Mouse (Mus musculus): ENCODE data around the gene Sbf2. TPM values are rescaled to one million over a fixed set of nuclear protein-coding genes. Genes with fewer than 3 reads are reported as not detected.
"Not testable (repeated sequence)": the region's sequence is repeated elsewhere in the genome, so short reads cannot be mapped to it uniquely, and the experiment has no call there.

Sbf2 gene
- polyA plus RNA-seq, 1 experiment from 2014 or later = 13.8 TPM

DNA sequence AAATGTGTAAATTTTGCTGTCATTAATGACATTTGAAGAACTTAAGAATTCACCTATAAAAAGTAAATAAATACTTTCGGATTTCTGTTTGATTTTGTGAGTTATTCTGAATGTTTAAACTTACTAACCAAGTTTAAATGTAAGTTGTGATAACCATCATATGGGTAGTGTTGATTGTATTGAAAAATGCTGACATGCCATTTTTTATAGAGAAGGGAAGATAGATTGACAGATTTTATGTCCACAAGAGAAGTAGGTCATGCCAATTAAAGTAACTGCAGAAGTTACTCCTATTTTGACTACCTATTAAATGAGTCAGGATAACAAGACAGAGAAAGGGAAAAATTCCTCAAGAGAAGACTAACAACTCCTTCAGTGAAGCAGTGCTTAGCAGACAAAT is 53.1 kb downstream of the Sbf2 start:
- Histone ChIP-seq H3K9ac (ENCODE audit: low read depth, low read length) (no peak overlapping the region), H3K27me3 (replicated peaks; ENCODE audit: control insufficient read depth, insufficient read depth, low read length) (no peaks in the 10 kb centered on the region), H3K36me3 (ENCODE audit: control insufficient read depth, insufficient read depth, low read length) (no peaks in the 10 kb centered on the region), H3K4me2 (no peak overlapping the region), H3K4me1 (replicated peaks; ENCODE audit: control insufficient read depth, insufficient read depth, low read length) (no peaks in the 10 kb centered on the region), H3K27ac (ENCODE audit: low read depth, low read length) (no peak overlapping the region), H3K9me3 (ENCODE audit: control insufficient read depth, low read length) (no peaks in the 10 kb centered on the region), H3K4me3 (ENCODE audit: low read depth, low read length) (no peak overlapping the region)
- WGBS = 80% methylated on average over 1 of the region's 1 CpGs
- DNase-seq (ENCODE audit: low spot score) (no peak), ATAC-seq (replicated peaks; ENCODE audit: low FRiP score) (no peak)

DNA sequence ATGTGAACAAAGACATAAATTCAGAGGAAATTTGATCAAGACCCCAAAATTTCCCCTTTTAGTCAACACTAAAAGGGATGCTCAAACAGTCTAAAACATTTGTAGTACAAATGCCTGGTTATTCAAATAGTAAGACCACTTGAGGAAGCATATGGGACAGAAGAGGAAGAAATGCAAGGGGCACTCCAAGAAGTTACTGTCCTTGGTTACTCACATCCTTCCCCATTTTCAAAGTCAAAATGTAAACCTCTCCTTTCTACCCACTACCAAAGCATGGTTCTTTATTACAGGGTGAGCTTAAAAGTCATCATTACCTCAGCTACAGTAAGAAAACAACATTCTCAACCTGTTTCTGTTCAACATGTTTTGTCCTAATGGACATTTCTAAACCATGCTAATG is 57.7 kb downstream of the Sbf2 start:
- no peak for ATAC-seq (replicated peaks; ENCODE audit: low FRiP score)
- Histone ChIP-seq H3K4me2 (no peak overlapping the region), H3K36me3 (ENCODE audit: control insufficient read depth, insufficient read depth, low read length) (no peaks in the 10 kb centered on the region), H3K27me3 (replicated peaks; ENCODE audit: control insufficient read depth, insufficient read depth, low read length) (no peaks in the 10 kb centered on the region), H3K4me3 (ENCODE audit: low read depth, low read length) (no peak overlapping the region), H3K4me1 (replicated peaks; ENCODE audit: control insufficient read depth, insufficient read depth, low read length) (no peaks in the 10 kb centered on the region), H3K9ac (ENCODE audit: low read depth, low read length) (no peak overlapping the region), H3K27ac (ENCODE audit: low read depth, low read length) (no peak overlapping the region), H3K9me3 (ENCODE audit: control insufficient read depth, low read length) (no peaks in the 10 kb centered on the region)
- DNase-seq (ENCODE audit: low spot score) = no peak

DNA sequence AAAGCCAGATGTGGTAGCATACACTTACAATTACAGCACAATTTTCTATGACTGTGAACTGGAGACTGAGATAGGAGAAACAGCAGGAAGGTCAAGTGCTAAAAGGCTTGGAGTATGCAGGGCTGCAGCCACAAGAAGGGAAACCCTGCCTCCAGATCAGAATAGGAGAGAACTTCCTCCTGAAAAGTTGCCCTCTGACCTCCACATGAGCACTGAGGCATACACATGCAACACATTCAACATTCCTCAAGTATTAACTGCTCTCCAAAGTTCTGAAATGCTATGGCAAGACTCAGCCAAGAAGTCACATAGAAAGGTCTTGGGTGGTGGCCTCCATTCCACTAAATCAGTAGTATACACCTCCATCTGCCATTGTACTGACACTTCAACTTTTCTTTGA is 58.5 kb downstream of the Sbf2 start:
- DNase-seq (ENCODE audit: low spot score) (no peak), ATAC-seq (replicated peaks; ENCODE audit: low FRiP score) (no peak)
- Histone ChIP-seq H3K27me3 (replicated peaks; ENCODE audit: control insufficient read depth, insufficient read depth, low read length) (no peaks in the 10 kb centered on the region), H3K36me3 (ENCODE audit: control insufficient read depth, insufficient read depth, low read length) (no peaks in the 10 kb centered on the region), H3K4me1 (replicated peaks; ENCODE audit: control insufficient read depth, insufficient read depth, low read length) (no peaks in the 10 kb centered on the region), H3K4me3 (ENCODE audit: low read depth, low read length) (no peak overlapping the region), H3K27ac (ENCODE audit: low read depth, low read length) (no peak overlapping the region), H3K9me3 (ENCODE audit: control insufficient read depth, low read length) (no peaks in the 10 kb centered on the region), H3K4me2 (no peak overlapping the region), H3K9ac (ENCODE audit: low read depth, low read length) (no peak overlapping the region)

- ATAC-seq (replicated peaks; ENCODE audit: low FRiP score) (no peak), DNase-seq (ENCODE audit: low spot score) (no peak)
- 74% methylated on average over 1 of the region's 1 CpGs for WGBS
- H3K4me2 ChIP-seq = no peak overlapping the region
- H3K9ac ChIP-seq (ENCODE audit: low read depth, low read length) = no peak overlapping the region
- H3K4me3 ChIP-seq (ENCODE audit: low read depth, low read length) = no peak overlapping the region
- H3K27me3 ChIP-seq (replicated peaks; ENCODE audit: control insufficient read depth, insufficient read depth, low read length) = no peaks in the 10 kb centered on the region
- no peaks in the 10 kb centered on the region for H3K4me1 ChIP-seq (replicated peaks; ENCODE audit: control insufficient read depth, insufficient read depth, low read length)
- H3K9me3 ChIP-seq (ENCODE audit: control insufficient read depth, low read length) = no peaks in the 10 kb centered on the region
- H3K36me3 ChIP-seq (ENCODE audit: control insufficient read depth, insufficient read depth, low read length) = no peaks in the 10 kb centered on the region
- no peak overlapping the region for H3K27ac ChIP-seq (ENCODE audit: low read depth, low read length)
Measured at GRCm38 (mm10) chr7:110555260-110555659, 59.5 kb downstream of the Sbf2 start.

DNA sequence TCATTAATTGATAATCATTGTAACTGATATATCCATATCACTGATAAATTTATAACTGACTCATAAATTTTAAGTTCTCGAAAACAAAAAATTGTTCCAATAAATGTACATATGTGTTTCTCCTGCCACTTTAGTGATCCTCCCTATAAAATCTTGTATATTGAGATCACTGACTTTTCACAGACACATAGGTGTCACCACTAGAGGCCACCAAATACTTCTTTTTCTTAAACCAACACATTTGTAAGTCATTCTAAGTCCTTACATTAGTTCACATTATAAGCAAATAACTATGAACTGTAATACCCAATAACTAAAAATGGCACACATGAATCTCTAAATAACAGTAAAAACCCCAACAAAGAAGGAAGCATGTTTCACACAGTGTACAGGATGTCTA is 66.5 kb downstream of the Sbf2 start:
- no peak overlapping the region for H3K4me2 ChIP-seq
- no peaks in the 10 kb centered on the region for H3K4me1 ChIP-seq (replicated peaks; ENCODE audit: control insufficient read depth, insufficient read depth, low read length)
- DNase-seq (ENCODE audit: low spot score) (no peak), ATAC-seq (replicated peaks; ENCODE audit: low FRiP score) (no peak)
- H3K4me3 ChIP-seq (ENCODE audit: low read depth, low read length) = no peak overlapping the region
- no peaks in the 10 kb centered on the region for H3K9me3 ChIP-seq (ENCODE audit: control insufficient read depth, low read length)
- H3K36me3 ChIP-seq (ENCODE audit: control insufficient read depth, insufficient read depth, low read length) = no peaks in the 10 kb centered on the region
- 79% methylated on average over 1 of the region's 1 CpGs for WGBS
- no peaks in the 10 kb centered on the region for H3K27me3 ChIP-seq (replicated peaks; ENCODE audit: control insufficient read depth, insufficient read depth, low read length)
- no peak overlapping the region for H3K9ac ChIP-seq (ENCODE audit: low read depth, low read length)
- no peak overlapping the region for H3K27ac ChIP-seq (ENCODE audit: low read depth, low read length)

- Histone ChIP-seq H3K4me1 (replicated peaks; ENCODE audit: control insufficient read depth, insufficient read depth, low read length) (no peaks in the 10 kb centered on the region), H3K9me3 (ENCODE audit: control insufficient read depth, low read length) (no peaks in the 10 kb centered on the region), H3K9ac (ENCODE audit: low read depth, low read length) (no peak overlapping the region), H3K4me2 (no peak overlapping the region), H3K27ac (ENCODE audit: low read depth, low read length) (no peak overlapping the region), H3K36me3 (ENCODE audit: control insufficient read depth, insufficient read depth, low read length) (no peaks in the 10 kb centered on the region), H3K27me3 (replicated peaks; ENCODE audit: control insufficient read depth, insufficient read depth, low read length) (no peaks in the 10 kb centered on the region), H3K4me3 (ENCODE audit: low read depth, low read length) (no peak overlapping the region)
- no peak for DNase-seq (ENCODE audit: low spot score)
- no peak for ATAC-seq (replicated peaks; ENCODE audit: low FRiP score)
- WGBS = 85% methylated on average over 6 of the region's 6 CpGs
Measured at GRCm38 (mm10) chr7:110543341-110543740, 71.4 kb downstream of the Sbf2 start.

DNA sequence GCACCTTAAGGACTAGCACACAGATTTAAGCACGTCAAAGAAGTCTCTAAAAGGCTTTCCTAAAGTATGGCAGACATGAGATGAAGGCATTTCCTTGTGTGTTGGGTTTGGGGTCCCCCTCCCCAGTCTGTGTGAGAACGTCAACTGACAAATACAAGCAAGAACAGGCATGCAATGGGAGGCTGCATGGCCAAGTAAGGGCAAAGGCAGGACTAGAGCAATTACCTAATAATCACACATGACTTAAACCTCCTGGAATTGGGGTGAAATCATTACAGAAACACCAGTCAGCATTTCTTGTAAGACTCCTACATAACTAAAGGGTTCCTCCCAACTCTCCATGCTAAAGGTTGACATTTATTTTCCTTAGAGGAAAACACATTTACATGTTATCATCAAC is 75.5 kb downstream of the Sbf2 start:
- 50% methylated on average over 2 of the region's 2 CpGs for WGBS
- H3K4me1 ChIP-seq (replicated peaks; ENCODE audit: control insufficient read depth, insufficient read depth, low read length) = no peaks in the 10 kb centered on the region
- no peak overlapping the region for H3K4me2 ChIP-seq
- H3K27ac ChIP-seq (ENCODE audit: low read depth, low read length) = no peak overlapping the region
- no peak overlapping the region for H3K4me3 ChIP-seq (ENCODE audit: low read depth, low read length)
- no peaks in the 10 kb centered on the region for H3K9me3 ChIP-seq (ENCODE audit: control insufficient read depth, low read length)
- H3K36me3 ChIP-seq (ENCODE audit: control insufficient read depth, insufficient read depth, low read length) = no peaks in the 10 kb centered on the region
- no peak overlapping the region for H3K9ac ChIP-seq (ENCODE audit: low read depth, low read length)
- H3K27me3 ChIP-seq (replicated peaks; ENCODE audit: control insufficient read depth, insufficient read depth, low read length) = no peaks in the 10 kb centered on the region
- no peak for DNase-seq (ENCODE audit: low spot score)
- ATAC-seq (replicated peaks; ENCODE audit: low FRiP score) = no peak

DNA sequence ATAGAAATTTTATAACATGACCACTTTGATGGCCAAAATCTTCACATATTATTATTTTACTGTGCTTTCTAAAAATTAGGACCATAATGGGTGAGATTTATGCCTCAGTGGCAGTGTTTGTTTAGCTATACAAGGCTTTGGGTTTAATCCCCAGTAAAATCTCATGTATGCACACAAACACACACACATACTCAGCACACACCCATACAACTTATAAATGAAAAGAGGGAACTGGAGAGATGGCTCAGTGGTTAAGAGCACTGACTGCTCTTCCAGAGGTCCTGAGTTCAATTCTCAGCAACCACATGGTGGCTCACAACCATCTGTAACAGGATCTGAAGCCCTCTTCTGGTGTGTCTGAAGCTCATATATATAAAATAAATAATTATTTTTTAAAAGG is 84.4 kb downstream of the Sbf2 start:
- not testable (repeated sequence) for ATAC-seq (replicated peaks; ENCODE audit: low FRiP score); H3K27me3 ChIP-seq (replicated peaks; ENCODE audit: control insufficient read depth, insufficient read depth, low read length); H3K9ac ChIP-seq (ENCODE audit: low read depth, low read length); H3K9me3 ChIP-seq (ENCODE audit: control insufficient read depth, low read length); H3K36me3 ChIP-seq (ENCODE audit: control insufficient read depth, insufficient read depth, low read length); H3K4me1 ChIP-seq (replicated peaks; ENCODE audit: control insufficient read depth, insufficient read depth, low read length); DNase-seq (ENCODE audit: low spot score); H3K27ac ChIP-seq (ENCODE audit: low read depth, low read length); H3K4me3 ChIP-seq (ENCODE audit: low read depth, low read length); H3K4me2 ChIP-seq

GRCm38 (mm10) chr7:110525090-110525775 is 89.5 kb downstream of the Sbf2 start:
- ATAC-seq (replicated peaks; ENCODE audit: low FRiP score) = no peak
- H3K4me1 ChIP-seq (replicated peaks; ENCODE audit: control insufficient read depth, insufficient read depth, low read length) = no peaks in the 10 kb centered on the region

More at GRCm38 (mm10) chr7:110525090-110525775, 89.5 kb downstream of the Sbf2 start:
- no peaks in the 10 kb centered on the region for H3K36me3 ChIP-seq (ENCODE audit: control insufficient read depth, insufficient read depth, low read length)
- no peak overlapping the region for H3K4me3 ChIP-seq (ENCODE audit: low read depth, low read length)
- no peaks in the 10 kb centered on the region for H3K9me3 ChIP-seq (ENCODE audit: control insufficient read depth, low read length)
- H3K4me2 ChIP-seq = no peak overlapping the region
- WGBS = 53% methylated on average over 1 of the region's 1 CpGs
- H3K27ac ChIP-seq (ENCODE audit: low read depth, low read length) = no peak overlapping the region
- no peak for DNase-seq (ENCODE audit: low spot score)
- no peak overlapping the region for H3K9ac ChIP-seq (ENCODE audit: low read depth, low read length)
- H3K27me3 ChIP-seq (replicated peaks; ENCODE audit: control insufficient read depth, insufficient read depth, low read length) = no peaks in the 10 kb centered on the region

Data from liver, embryonic 11.5 days (tissue).